Mouse (Mus musculus) cortical plate, adult 2 months (tissue): ENCODE data around the gene Hpse2. TPM values are rescaled to one million over a fixed set of nuclear protein-coding genes. Genes with fewer than 3 reads are reported as not detected.
A peak's percentile ranks its signal among the peaks of the same experiment; 100 is the strongest.

Experiments
- H3K27ac ChIP-seq: fragments of 200-500 bp; 2 replicates; pipeline ENCODE4 v1.5.1; 2012; ENCODE audit warnings: low read length, control low read depth, inconsistent platforms; ENCODE audit not compliant: insufficient read depth
- H3K4me1 ChIP-seq: fragments of 200-500 bp; 2 replicates; pipeline ENCODE4 v1.6.1; 2011; ENCODE audit warnings: low read length; ENCODE audit not compliant: control insufficient read depth, insufficient read depth
- H3K4me3 ChIP-seq: fragments of 200-500 bp; 2 replicates; pipeline ENCODE4 v1.5.1; 2011; ENCODE audit warnings: mild to moderate bottlenecking, low read length, control low read depth; ENCODE audit not compliant: insufficient read depth
- CTCF ChIP-seq: fragments of 200-500 bp; IDR thresholded peaks from 2 replicates; pipeline ENCODE4 v1.5.1; 2011; ENCODE audit warnings: mild to moderate bottlenecking, control low read depth, low read length; ENCODE audit not compliant: insufficient read depth; ENCODE audit errors: extremely low read depth
- POLR2A ChIP-seq: fragments of 200-500 bp; IDR thresholded peaks from 2 replicates; pipeline ENCODE4 v1.6.1; 2011; ENCODE audit warnings: mild to moderate bottlenecking, low read length, control low read depth; ENCODE audit not compliant: insufficient read depth; ENCODE audit errors: extremely low read depth
- polyA plus RNA-seq: library from polyadenylated mRNA; depleted of rRNA; stranded (reverse); fragments of >200 nt; gene quantifications from 2 replicates; pipeline ENCODE4 v1.2.3, GENCODE M21; 2012

Hpse2 gene
- polyA plus RNA-seq, 1 experiment: 0.02 TPM

GRCm38 (mm10) chr19:43064155-43064554 is 324.0 kb downstream of the Hpse2 start:
- Histone ChIP-seq H3K4me1 (no peaks in the 10 kb centered on the region), H3K4me3 (no peak overlapping the region), H3K27ac (no peak overlapping the region)
- TF ChIP-seq CTCF: no peak
- no peak for TF ChIP-seq POLR2A

DNA sequence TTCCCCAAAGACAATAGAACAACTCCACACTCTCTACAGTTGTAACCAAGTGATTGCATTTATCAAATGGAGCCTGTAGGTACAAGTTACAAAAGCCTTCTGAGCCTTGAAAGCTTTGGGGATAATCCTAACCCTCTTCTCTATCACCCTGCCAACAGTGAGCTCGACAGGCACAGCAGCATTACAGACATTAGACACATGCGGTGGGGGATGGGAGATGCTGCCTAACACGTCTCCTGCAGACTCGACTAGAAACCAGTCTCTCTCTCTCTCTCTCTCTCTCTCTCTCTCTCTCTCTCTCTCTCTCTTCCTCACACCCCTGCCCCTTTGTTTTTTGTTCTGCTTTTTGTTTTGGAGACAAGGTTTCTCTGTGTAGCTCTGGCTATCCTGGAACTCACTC is 343.6 kb downstream of the Hpse2 start:
- TF ChIP-seq CTCF (no peak), POLR2A (no peak)
- Histone ChIP-seq H3K27ac (no peak overlapping the region), H3K4me1 (no peaks in the 10 kb centered on the region), H3K4me3 (no peak overlapping the region)

- H3K27ac ChIP-seq: no peak overlapping the region
- no peak for TF ChIP-seq POLR2A
- TF ChIP-seq CTCF: no peak
- no peak overlapping the region for H3K4me3 ChIP-seq
- H3K4me1 ChIP-seq: no peaks in the 10 kb centered on the region
These were observed 345.4 kb downstream of the Hpse2 start for GRCm38 (mm10) chr19:43042721-43043120.

DNA sequence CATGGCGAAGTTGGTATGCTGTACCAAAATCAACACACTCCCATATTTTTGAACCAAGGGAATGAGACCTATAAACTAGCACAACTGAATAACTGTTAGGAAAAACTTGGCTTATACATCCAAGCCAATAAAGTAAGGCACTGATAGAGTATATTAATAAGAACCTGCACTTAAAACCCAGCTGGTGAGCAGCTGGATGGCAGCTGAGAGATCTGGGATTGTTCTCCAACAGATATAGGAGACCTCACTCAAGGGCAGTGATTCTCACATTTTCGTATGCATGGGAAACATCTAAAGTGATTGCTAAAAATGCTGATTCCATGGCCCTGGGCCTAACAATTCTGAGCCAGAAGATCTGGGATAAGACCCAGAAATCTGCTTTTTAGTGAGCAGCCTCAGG is 345.9 kb downstream of the Hpse2 start:
- H3K4me3 ChIP-seq: no peak overlapping the region
- no peak for TF ChIP-seq CTCF
- no peaks in the 10 kb centered on the region for H3K4me1 ChIP-seq
- H3K27ac ChIP-seq: no peak overlapping the region

DNA sequence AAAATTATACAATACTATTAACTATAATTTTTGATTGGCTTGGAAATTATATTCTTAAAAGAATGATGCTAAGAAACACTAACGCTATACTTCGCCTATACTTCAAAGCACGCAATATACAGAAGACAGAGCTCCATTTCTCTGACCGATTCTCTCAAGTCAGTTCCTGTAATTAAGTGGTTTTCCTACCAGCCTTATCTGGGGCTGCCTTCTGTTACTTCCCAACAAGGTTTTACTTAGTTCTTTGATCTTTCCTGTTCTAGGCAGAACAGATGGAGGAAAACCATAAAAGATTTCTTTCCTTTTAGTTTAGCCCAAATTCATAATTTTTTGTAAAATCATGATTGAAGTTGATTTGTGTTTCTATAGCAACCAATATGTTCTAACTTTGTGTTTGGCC is 351.8 kb downstream of the Hpse2 start:
- no peaks in the 10 kb centered on the region for H3K4me1 ChIP-seq
- H3K4me3 ChIP-seq: no peak overlapping the region
- no peak overlapping the region for H3K27ac ChIP-seq
- no peak for TF ChIP-seq CTCF
- no peak for TF ChIP-seq POLR2A

DNA sequence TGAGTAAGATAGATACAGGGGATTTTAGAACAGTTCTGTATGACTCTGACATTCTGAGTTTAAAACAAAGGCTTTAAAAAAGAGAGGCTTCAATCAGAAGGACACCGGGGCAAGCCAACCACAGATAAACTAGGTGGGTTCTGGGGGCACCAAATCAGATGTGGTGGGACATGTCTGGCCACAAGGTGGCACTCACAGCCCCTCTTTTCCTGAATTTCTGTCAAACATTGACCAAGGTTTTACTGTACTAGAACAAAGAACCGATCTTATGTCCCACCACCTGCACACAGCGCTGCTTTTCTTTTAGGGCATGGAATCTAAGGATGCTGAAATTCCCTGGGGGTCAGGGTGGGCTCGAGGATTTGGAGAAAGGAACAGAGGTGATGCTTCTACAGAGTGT is 360.9 kb downstream of the Hpse2 start:
- no peak overlapping the region for H3K4me3 ChIP-seq
- TF ChIP-seq CTCF (peak; percentile 50), POLR2A (no peak)
- no peak overlapping the region for H3K27ac ChIP-seq
- H3K4me1 ChIP-seq: no peaks in the 10 kb centered on the region

DNA sequence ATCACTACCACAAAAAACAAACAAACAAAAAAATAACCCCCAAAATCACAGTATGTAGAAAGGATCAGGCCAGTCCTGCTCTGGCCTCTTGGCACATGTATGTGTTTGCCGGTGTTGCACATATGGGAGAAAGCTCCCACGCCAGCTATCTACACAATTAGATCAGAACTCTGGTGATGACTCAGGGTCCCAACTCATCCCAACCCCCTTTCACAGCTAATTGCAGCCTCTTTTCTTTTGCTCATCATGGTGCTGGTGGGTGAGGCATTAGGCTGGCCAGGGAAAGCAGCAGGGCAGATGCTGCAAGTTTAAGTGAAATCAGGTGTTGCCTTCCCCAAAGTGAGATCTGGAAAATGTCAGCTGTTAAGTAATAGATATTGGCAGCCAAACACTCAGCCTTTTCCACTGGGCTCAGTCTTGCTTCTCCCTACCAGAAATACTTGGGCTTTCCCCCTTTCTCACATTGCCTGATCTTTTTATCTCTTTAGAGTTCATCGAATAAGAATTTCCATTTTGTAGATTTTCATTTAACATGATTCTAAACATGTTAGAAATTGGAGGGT is 365.5 kb downstream of the Hpse2 start:
- Histone ChIP-seq H3K27ac (no peak overlapping the region), H3K4me1 (no peaks in the 10 kb centered on the region), H3K4me3 (no peak overlapping the region)
- TF ChIP-seq CTCF: no peak
- no peak for TF ChIP-seq POLR2A

GRCm38 (mm10) chr19:43018792-43019191 is 369.4 kb downstream of the Hpse2 start:
- Histone ChIP-seq H3K4me3 (no peak overlapping the region), H3K27ac (no peak overlapping the region), H3K4me1 (no peaks in the 10 kb centered on the region)
- no peak for TF ChIP-seq CTCF
- no peak for TF ChIP-seq POLR2A

- TF ChIP-seq CTCF (no peak), POLR2A (no peak)
- Histone ChIP-seq H3K4me3 (no peak overlapping the region), H3K27ac (no peak overlapping the region), H3K4me1 (no peaks in the 10 kb centered on the region)
These were observed 391.7 kb downstream of the Hpse2 start for GRCm38 (mm10) chr19:42996406-42996805.

GRCm38 (mm10) chr19:42988833-42989232 is 399.3 kb downstream of the Hpse2 start:
- no peaks in the 10 kb centered on the region for H3K4me1 ChIP-seq
- TF ChIP-seq POLR2A (no peak), CTCF (no peak)
- no peak overlapping the region for H3K4me3 ChIP-seq
- no peak overlapping the region for H3K27ac ChIP-seq
